Mouse (Mus musculus) ES-E14 (cell line): ENCODE data around the gene Ptdss2. TPM values are rescaled to one million over a fixed set of nuclear protein-coding genes. Genes with fewer than 3 reads are reported as not detected.

Experiments
- DNase-seq: peaks from one replicate; pipeline ENCODE4 v3.0.0-alpha.2; 2013; ENCODE audit warnings: low read depth, low spot score
- H3K27ac ChIP-seq: 2 replicates; pipeline ENCODE4 v1.5.1; 2012; ENCODE audit warnings: low read depth, mild to moderate bottlenecking, low read length, moderate library complexity, mixed read lengths; ENCODE audit not compliant: poor library complexity, insufficient read depth, severe bottlenecking
- H3K36me3 ChIP-seq: 2 replicates; pipeline ENCODE4 v1.6.1; 2012; ENCODE audit warnings: mild to moderate bottlenecking, low read length, moderate library complexity, mixed read lengths; ENCODE audit not compliant: control insufficient read depth, poor library complexity, insufficient read depth, severe bottlenecking
- H3K4me1 ChIP-seq, 2 experiments: fragments of 150-350 bp in 1 of 2; sonication (generic) in 1 of 2; 2 replicates each; pipeline ENCODE4 v1.6.1; 2012; ENCODE audit warnings: low read length in 2 of 2, mild to moderate bottlenecking in 1 of 2, mixed read lengths in 1 of 2; ENCODE audit not compliant: control insufficient read depth in 2 of 2, insufficient read depth in 2 of 2, poor library complexity in 1 of 2
- H3K4me3 ChIP-seq, 2 experiments: fragments of 150-350 bp in 1 of 2; sonication (generic) in 1 of 2; 2 replicates each; pipeline ENCODE4 v1.5.1; 2012; ENCODE audit warnings: low read length in 2 of 2, low read depth in 1 of 2, mild to moderate bottlenecking in 1 of 2, mixed read lengths in 1 of 2; ENCODE audit not compliant: insufficient read depth in 1 of 2, poor library complexity in 1 of 2, severe bottlenecking in 1 of 2
- H3K9ac ChIP-seq: 2 replicates; pipeline ENCODE4 v1.6.1; 2012; ENCODE audit warnings: low read depth, mild to moderate bottlenecking, low read length, mixed read lengths; ENCODE audit not compliant: poor library complexity, insufficient read depth, severe bottlenecking
- H3K9me3 ChIP-seq: fragments of 150-350 bp; sonication (generic); 2 replicates; pipeline ENCODE4 v1.6.1; 2012; ENCODE audit warnings: low read depth, mild to moderate bottlenecking, low read length; ENCODE audit not compliant: control insufficient read depth, insufficient read depth
- CHD2 ChIP-seq: IDR thresholded peaks from 2 replicates; pipeline ENCODE4 v1.6.1; 2014; ENCODE audit warnings: mild to moderate bottlenecking, low read depth, low read length, inconsistent platforms
- HCFC1 ChIP-seq: IDR thresholded peaks from 2 replicates; pipeline ENCODE4 v1.6.1; 2012; ENCODE audit warnings: low read length, inconsistent platforms, borderline replicate concordance; ENCODE audit not compliant: insufficient read depth
- MAFK ChIP-seq: IDR thresholded peaks from 2 replicates; pipeline ENCODE4 v1.6.1; 2014; ENCODE audit warnings: mild to moderate bottlenecking, low read depth, low read length, inconsistent platforms; ENCODE audit not compliant: insufficient read depth
- ZC3H11A ChIP-seq: IDR thresholded peaks from 2 replicates; pipeline ENCODE4 v1.6.1; 2012; ENCODE audit warnings: low read depth, mild to moderate bottlenecking, inconsistent platforms, low read length, borderline replicate concordance
- ZNF384 ChIP-seq: IDR thresholded peaks from 2 replicates; pipeline ENCODE4 v1.6.1; 2012; ENCODE audit warnings: low read depth, low read length, inconsistent platforms
- in situ Hi-C, 2 experiments: fragments of 600-800 bp; cut with MboI; formaldehyde crosslinking; loops; one replicate each; pipeline ENCODE4 v1.15.1; 2025; ENCODE audit warnings: low sequenced_read_pairs in 2 of 2, inconsistent platforms in 1 of 2; ENCODE audit not compliant: unreplicated experiment in 2 of 2
- total RNA-seq: library from RNA; depleted of rRNA; stranded (reverse); fragments of 300-350 nt; gene quantifications from 2 replicates; pipeline ENCODE4 v1.2.3, GENCODE M21; 2012

Gene Ptdss2
- total RNA-seq, 1 experiment: 65.1 TPM

DNA sequence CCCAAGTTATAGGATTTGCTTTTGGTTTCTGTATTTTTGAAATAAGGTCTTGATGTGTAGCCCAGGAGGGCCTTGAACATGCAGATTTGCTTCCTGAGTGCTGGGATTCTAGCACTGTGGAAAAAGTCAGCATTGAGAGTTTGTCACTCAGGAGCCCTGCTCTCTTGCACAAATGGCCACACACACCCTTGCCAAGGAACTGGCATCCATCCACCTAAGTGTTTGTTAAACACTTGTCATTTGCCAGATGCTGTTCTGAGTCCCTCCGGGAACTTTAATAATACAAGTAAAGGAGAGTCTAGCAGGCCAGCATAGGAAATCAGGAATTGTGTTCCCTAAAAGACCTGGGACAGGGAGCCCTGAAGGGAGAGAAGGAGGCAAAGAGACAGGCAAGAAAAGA, 47.1 kb downstream of the Ptdss2 start:
- Histone ChIP-seq H3K36me3 (peaks cover 4% of the 10 kb centered on the region; the same call in 1 of the 2 replicates), H3K9ac (no peak overlapping the region), H3K9me3 (no peaks in the 10 kb centered on the region), H3K4me1 (peaks cover 5 to 7% of the 10 kb centered on the region in 2 experiments; a peak in 2 of 4 replicates), H3K4me3 (no peak overlapping the region), H3K27ac (no peak overlapping the region)
- no peak for TF ChIP-seq ZC3H11A
- no peak for TF ChIP-seq HCFC1
- no peak for TF ChIP-seq ZNF384
- TF ChIP-seq CHD2: no peak
- TF ChIP-seq MAFK: no peak
- in situ Hi-C loops: no loop called here
- DNase-seq: no peak

- in situ Hi-C loops: loop anchor here in 1 of 2 experiments (10.0 kb wide), 1 partner anchor 325 kb away; the partner anchor contains the start of genes Odf3 and Scgb1c1
- no peak for DNase-seq
- no peaks in the 10 kb centered on the region for H3K9me3 ChIP-seq
- H3K9ac ChIP-seq: no peak overlapping the region
- H3K36me3 ChIP-seq: peaks cover 2% of the 10 kb centered on the region; the same call in 1 of the 2 replicates
- H3K4me1 ChIP-seq: peaks cover 5% of the 10 kb centered on the region in 2 experiments; a peak in 2 of 4 replicates
- no peak overlapping the region for H3K4me3 ChIP-seq
- TF ChIP-seq ZC3H11A: no peak
- TF ChIP-seq ZNF384: no peak
- no peak overlapping the region for H3K27ac ChIP-seq
These were observed 47.7 kb downstream of the Ptdss2 start for GRCm38 (mm10) chr7:141169866-141170265.

DNA sequence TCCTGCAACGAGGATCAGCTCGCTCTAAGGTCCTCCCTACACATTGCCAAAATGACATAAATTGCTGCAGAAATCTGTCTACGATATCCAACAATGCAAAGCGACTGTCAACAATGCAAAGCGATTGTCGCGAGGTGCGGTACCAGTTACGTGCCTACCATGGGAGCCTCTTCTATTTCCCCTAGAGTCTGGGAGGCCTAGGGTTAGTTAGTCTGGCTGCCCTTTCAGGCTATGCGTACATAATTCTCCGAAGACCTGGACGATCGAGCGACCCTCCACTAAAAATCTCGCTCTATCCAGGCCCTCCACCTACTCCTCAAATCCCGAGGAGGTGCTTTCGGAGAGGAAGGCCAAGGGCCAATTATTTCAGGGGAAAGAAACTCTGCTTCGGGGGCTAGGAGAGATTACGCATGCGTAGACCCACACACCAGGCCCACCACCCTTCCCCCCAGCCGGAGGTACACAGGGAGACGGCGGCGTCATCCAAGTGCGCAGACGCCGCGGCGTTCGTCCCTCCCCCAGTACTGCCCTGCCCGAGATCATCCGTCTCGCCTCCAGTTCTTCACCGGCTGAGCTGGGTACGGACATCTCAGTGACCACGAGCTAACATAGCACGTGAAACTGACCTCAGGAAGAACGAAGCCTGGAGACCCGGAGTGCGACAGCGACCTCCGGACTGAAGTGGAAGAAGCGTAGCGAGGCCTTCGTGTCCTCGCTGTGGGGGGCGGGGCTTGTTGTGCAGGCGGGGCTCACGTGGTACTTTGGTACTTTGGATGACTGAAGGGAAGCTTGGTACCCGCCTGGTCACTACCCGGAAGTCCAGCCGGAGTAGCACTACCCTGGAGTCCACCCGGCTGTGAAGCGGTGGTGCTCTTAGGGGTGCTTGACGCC, 50.2 kb downstream of the Ptdss2 start, which contains the start of gene Rnh1:
TSS of gene Rnh1 (minus strand) at position 742 of the 891 bp plus-strand sequence.
- TF ChIP-seq ZC3H11A (no peak), CHD2 (peak; percentile 49; the same call in 1 of the 2 replicates), HCFC1 (peak; percentile 69; the same call in 1 of the 2 replicates), ZNF384 (no peak), MAFK (no peak)

DNA sequence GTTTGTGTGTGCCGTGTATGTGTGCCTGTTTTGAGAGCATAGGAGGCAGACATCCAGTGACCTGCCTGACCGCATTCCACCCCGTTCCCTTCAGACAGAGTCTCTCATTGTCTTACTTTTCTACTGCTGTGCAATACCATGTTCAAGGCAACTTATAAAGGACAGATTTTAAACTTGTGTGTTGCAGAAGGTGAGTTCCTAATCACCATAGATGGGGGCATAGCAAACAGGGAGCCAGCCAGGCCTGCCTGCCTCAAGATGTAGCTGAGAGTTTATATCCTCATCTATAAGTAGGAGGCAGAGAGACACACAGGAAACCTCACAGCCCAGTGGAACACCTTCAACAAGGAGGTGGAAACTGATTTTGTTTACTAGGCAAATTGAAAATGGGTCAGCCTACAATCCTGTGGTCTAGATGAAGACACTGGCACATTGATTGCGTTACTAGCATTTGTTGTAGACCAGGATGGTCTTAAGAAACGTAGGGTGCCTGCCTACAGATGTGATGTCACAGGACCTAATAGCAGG, 51.2 kb downstream of the Ptdss2 start:
- DNase-seq: no peak

More for the DNA sequence above, 50.2 kb downstream of the Ptdss2 start, which contains the start of gene Rnh1:
- H3K4me1 ChIP-seq: peaks cover 5% of the 10 kb centered on the region in 2 experiments; a peak in 2 of 4 replicates
- peak within 1 kb of the TSS; percentile 90 for H3K27ac ChIP-seq
- peak; percentile 86 for DNase-seq
- no peaks in the 10 kb centered on the region for H3K9me3 ChIP-seq
- in situ Hi-C loops: loop anchor here in 1 of 2 experiments (10.0 kb wide), 1 partner anchor 328 kb away; the partner anchor contains the start of genes Odf3 and Scgb1c1
- H3K9ac ChIP-seq: peak within 1 kb of the TSS; percentile 94
- H3K4me3 ChIP-seq: peak within 1 kb of the TSS; percentile 84 to 85
- H3K36me3 ChIP-seq: no peaks in the 10 kb centered on the region

More for the DNA sequence above, 51.2 kb downstream of the Ptdss2 start:
- Histone ChIP-seq H3K9ac (peak overlapping the region; percentile 94; the same call in 1 of the 2 replicates), H3K4me3 (peak overlapping the region; percentile 84 to 85; a peak in 3 of 4 replicates), H3K27ac (no peak overlapping the region), H3K36me3 (no peaks in the 10 kb centered on the region), H3K4me1 (0 out of 4 replicates have a peak, but pooled peaks cover 0 to 1% of the 10 kb centered on the region in 2 experiments), H3K9me3 (no peaks in the 10 kb centered on the region)
- in situ Hi-C loops: loop anchor here in 1 of 2 experiments (10.0 kb wide), 1 partner anchor 329 kb away; the partner anchor contains the start of genes Odf3 and Scgb1c1
- TF ChIP-seq CHD2: no peak
- no peak for TF ChIP-seq ZC3H11A
